8 mouse cellular contexts compared by ENCODE assay signal in the genomic region with DNA sequence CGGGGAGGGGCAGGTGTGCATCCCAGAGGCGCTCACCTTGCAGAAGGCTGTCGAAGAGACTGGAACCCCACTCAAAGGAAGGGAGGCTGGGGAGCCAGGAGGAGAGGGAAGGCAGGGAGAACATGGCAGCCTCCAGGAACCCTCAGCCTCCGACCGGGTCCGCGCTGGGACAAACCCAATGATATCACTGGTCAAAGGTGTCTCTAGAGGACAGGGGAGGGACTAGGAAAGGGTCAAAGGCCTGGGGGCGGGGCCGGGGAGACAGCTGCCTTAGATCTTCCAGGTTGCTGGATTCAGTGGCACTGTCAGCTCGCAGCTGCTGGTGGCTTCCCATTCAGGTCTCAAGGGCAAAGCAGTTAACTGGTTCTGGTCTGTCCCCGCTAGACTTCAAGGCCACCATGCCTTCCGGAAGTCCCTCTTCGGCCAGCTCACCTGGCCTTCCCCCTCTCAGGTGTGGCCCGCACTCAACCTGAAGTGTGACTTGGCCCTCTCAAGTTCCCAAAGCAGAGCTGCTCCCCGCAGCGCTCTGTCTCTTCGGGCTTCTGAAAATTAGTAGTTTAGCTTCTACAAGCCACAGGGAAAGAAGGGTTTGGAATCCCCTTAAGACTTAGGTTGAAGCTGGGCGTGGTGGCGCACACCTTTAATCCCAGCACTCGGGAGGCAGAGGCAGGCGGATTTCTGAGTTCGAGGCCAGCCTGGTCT. TPM values are rescaled to one million over a fixed set of nuclear protein-coding genes. Genes with fewer than 3 reads are reported as not detected.
A peak's percentile ranks its signal among the peaks of the same experiment; 100 is the strongest.
DNase-seq lines count a peak whose midpoint lies in the region; ATAC-seq and TF ChIP-seq lines count a peak whose summit lies in the region.

No protein-coding gene starts in this region.

- 0 out of 2 replicates have a peak overlapping the region, but pooled peaks have one; percentile 10 for H3K9ac ChIP-seq in forebrain, embryonic 15.5 days (replicated peaks)
- peak overlapping the region; percentile 40 for H3K9ac ChIP-seq in kidney, postnatal 0 days (ENCODE audit: low read depth, low read length)

- intact Hi-C loops in left cerebral cortex, postnatal 25 days (cut with DNase I): loop anchor here (5.0 kb wide), 1 partner anchor 229 kb away; a partner anchor contains a TSS

- peak overlapping the region; percentile 15 for H3K4me3 ChIP-seq in forebrain, embryonic 15.5 days
- H3K4me3 ChIP-seq in kidney, postnatal 0 days (replicated peaks; ENCODE audit: low read depth, low read length): peak overlapping the region; percentile 18

- H3K4me1 ChIP-seq in forebrain, embryonic 15.5 days: peaks cover 11% of the 10 kb centered on the region
- H3K4me1 ChIP-seq in kidney, postnatal 0 days (replicated peaks; ENCODE audit: insufficient read depth, low read length): peaks cover 11% of the 10 kb centered on the region; the same call in 1 of the 2 replicates

- peaks cover 7% of the 10 kb centered on the region; the same call in 1 of the 2 replicates for H3K27me3 ChIP-seq in forebrain, embryonic 15.5 days
- no peaks in the 10 kb centered on the region for H3K27me3 ChIP-seq in kidney, postnatal 0 days (ENCODE audit: insufficient read depth, low read length)

- H3K36me3 ChIP-seq in forebrain, embryonic 15.5 days: no peaks in the 10 kb centered on the region
- no peaks in the 10 kb centered on the region for H3K36me3 ChIP-seq in kidney, postnatal 0 days (ENCODE audit: insufficient read depth, low read length)

- no peak for TF ChIP-seq CTCF in kidney, postnatal 0 days (IDR thresholded peaks at IDR 0.05; ENCODE audit: low read depth)

- H3K4me2 ChIP-seq in forebrain, embryonic 15.5 days (replicated peaks): peak overlapping the region; percentile 36
- peak overlapping the region; percentile 58 for H3K4me2 ChIP-seq in kidney, postnatal 0 days (ENCODE audit: low read length)

- WGBS in forebrain, embryonic 15.5 days: 15% methylated on average over 22 of the region's 22 CpGs
- 17% methylated on average over 20 of the region's 22 CpGs for WGBS in kidney, postnatal 0 days

- peak; percentile 14; the same call in 1 of the 2 replicates for ATAC-seq in forebrain, embryonic 15.5 days (replicated peaks)
- peak; percentile 62 for ATAC-seq in kidney, postnatal 0 days (replicated peaks; ENCODE audit: low FRiP score, low read depth)

- DNase-seq in retina, postnatal 1 day: peak; percentile 40
- DNase-seq in retina, embryonic 14.5 days (ENCODE audit: low spot score): no peak
- peak; percentile 50 for DNase-seq in kidney, postnatal 0 days (ENCODE audit: low spot score)
- peak; percentile 57 for DNase-seq in lung, postnatal 36 days
- no peak for DNase-seq in adipocyte (ENCODE audit: low spot score)
- no peak for DNase-seq in left cerebral cortex, postnatal 25 days (ENCODE audit: low spot score in 2 of 2)
- DNase-seq in right cerebral cortex, postnatal 25 days: no peak

- H3K27ac ChIP-seq in forebrain, embryonic 15.5 days (replicated peaks): no peak overlapping the region
- H3K27ac ChIP-seq in kidney, postnatal 0 days: peak overlapping the region; percentile 73; the same call in 1 of the 2 replicates

- no peaks in the 10 kb centered on the region for H3K9me3 ChIP-seq in forebrain, embryonic 15.5 days
- H3K9me3 ChIP-seq in kidney, postnatal 0 days (replicated peaks; ENCODE audit: low read length): no peaks in the 10 kb centered on the region

RNA-seq across cellular contexts. Expression of a gene that starts 0.4 kb away (rescaled TPM):
- polyA plus RNA-seq in forebrain, embryonic 15.5 days (2015; fragmentation: Nextera tagmentation; extraction: Ambion mirVana): 0.17 TPM in 2 replicates
- 7.7 and 9.5 TPM in 2 replicates for polyA plus RNA-seq in kidney, postnatal 0 days (2015; fragmentation: Nextera tagmentation; extraction: Ambion mirVana)
- total RNA-seq in left cerebral cortex, postnatal 25 days (2021): under 1 TPM; 0.85 TPM

RNA-seq across cellular contexts. Expression of a gene that starts 5.6 kb away (rescaled TPM):
- polyA plus RNA-seq in forebrain, embryonic 15.5 days (2015; fragmentation: Nextera tagmentation; extraction: Ambion mirVana): 0.06 and 0.14 TPM in 2 replicates
- polyA plus RNA-seq in kidney, postnatal 0 days (2015; fragmentation: Nextera tagmentation; extraction: Ambion mirVana): 1.9 and 2.3 TPM in 2 replicates
- total RNA-seq in left cerebral cortex, postnatal 25 days (2021): 1 to 10 TPM; 3.0 to 3.2 TPM

RNA-seq across cellular contexts. Expression of a gene that starts 12.1 kb away (rescaled TPM):
- polyA plus RNA-seq in forebrain, embryonic 15.5 days (2015; fragmentation: Nextera tagmentation; extraction: Ambion mirVana): 17.4 and 22.6 TPM in 2 replicates
- polyA plus RNA-seq in kidney, postnatal 0 days (2015; fragmentation: Nextera tagmentation; extraction: Ambion mirVana): 58.1 and 64.6 TPM in 2 replicates
- 1 to 10 TPM in 1 of 2 experiments, under 1 TPM in 1; 0.96 to 1.6 TPM for total RNA-seq in left cerebral cortex, postnatal 25 days (2021)

RNA-seq across cellular contexts. Expression of a gene that starts 46.7 kb away (rescaled TPM):
- polyA plus RNA-seq in forebrain, embryonic 15.5 days (2015; fragmentation: Nextera tagmentation; extraction: Ambion mirVana): 7.6 TPM in 2 replicates
- 6.0 and 6.2 TPM in 2 replicates for polyA plus RNA-seq in kidney, postnatal 0 days (2015; fragmentation: Nextera tagmentation; extraction: Ambion mirVana)
- 10 to 100 TPM; 74.6 to 75.2 TPM for total RNA-seq in left cerebral cortex, postnatal 25 days (2021)

Comparison
In these comparisons a context has a peak if more than half of its experiments do, and no peak if none do; other contexts are left out.
1. DNase-seq: peak in retina, postnatal 1 day (single experiment), kidney, postnatal 0 days (single experiment) and lung, postnatal 36 days (single experiment); none in retina, embryonic 14.5 days (single experiment), adipocyte (single experiment), left cerebral cortex, postnatal 25 days (0 of 2) and right cerebral cortex, postnatal 25 days (single experiment).